Mouse (Mus musculus) liver, embryonic 16.5 days (tissue): ENCODE data around the gene Ift57. TPM values are rescaled to one million over a fixed set of nuclear protein-coding genes. Genes with fewer than 3 reads are reported as not detected.
A peak's percentile ranks its signal among the peaks of the same experiment; 100 is the strongest.

Experiments used
- ATAC-seq: fragments of 200-750 bp; cut with Nextera tagmentation; 2 replicates; pipeline ENCODE4 v1.8.0; 2017; ENCODE audit warnings: low read depth, mild to moderate bottlenecking, moderate number of reproducible peaks, moderate library complexity
- H3K27ac ChIP-seq: fragments of 300-500 bp; sonication (generic); 2 replicates; pipeline ENCODE4 v1.5.1; 2014; ENCODE audit warnings: mild to moderate bottlenecking, low read length
- H3K27me3 ChIP-seq: fragments of 300-500 bp; sonication (generic); 2 replicates; pipeline ENCODE4 v1.6.1; 2014; ENCODE audit warnings: low read depth, low read length, mixed read lengths; ENCODE audit not compliant: control insufficient read depth, insufficient read depth
- H3K36me3 ChIP-seq: fragments of 300-500 bp; sonication (generic); 2 replicates; pipeline ENCODE4 v1.6.1; 2014; ENCODE audit warnings: mild to moderate bottlenecking; ENCODE audit not compliant: control insufficient read depth, insufficient read depth
- H3K4me1 ChIP-seq: fragments of 300-500 bp; sonication (generic); 2 replicates; pipeline ENCODE4 v1.6.1; 2014; ENCODE audit warnings: low read depth, low read length, mixed read lengths; ENCODE audit not compliant: control insufficient read depth
- H3K4me2 ChIP-seq: fragments of 300-500 bp; sonication (generic); 2 replicates; pipeline ENCODE4 v1.6.1; 2014; ENCODE audit warnings: low read depth, low read length, mixed read lengths
- H3K4me3 ChIP-seq: fragments of 300-500 bp; sonication (generic); 2 replicates; pipeline ENCODE4 v1.5.1; 2014; ENCODE audit warnings: low read depth, mild to moderate bottlenecking, low read length
- H3K9ac ChIP-seq: fragments of 300-500 bp; sonication (generic); 2 replicates; pipeline ENCODE4 v1.6.1; 2014; ENCODE audit warnings: low read depth, low read length
- H3K9me3 ChIP-seq: fragments of 300-500 bp; sonication (generic); replicated peaks from 2 replicates; pipeline ENCODE4 v1.6.1; 2016; ENCODE audit warnings: low read length; ENCODE audit not compliant: control insufficient read depth
- WGBS: fragments of 180-500 bp; shearing (Covaris S2); extraction: QIAGEN DNeasy Blood & Tissue Kit; methylation state at CpG from one replicate; pipeline ENCODE4 v1.1.7; 2014; ENCODE audit not compliant: insufficient replicate concordance; 5-methylcytosine and 5-hydroxymethylcytosine counted together
- polyA plus RNA-seq: library from polyadenylated mRNA; unstranded; fragments of >200 nt; fragmentation: Nextera tagmentation; extraction: Ambion mirVana; gene quantifications from 2 replicates; pipeline ENCODE4 v1.2.1, GENCODE M21; 2015

Gene Ift57
- polyA plus RNA-seq, 1 experiment from 2014 or later: 2.7 TPM

DNA sequence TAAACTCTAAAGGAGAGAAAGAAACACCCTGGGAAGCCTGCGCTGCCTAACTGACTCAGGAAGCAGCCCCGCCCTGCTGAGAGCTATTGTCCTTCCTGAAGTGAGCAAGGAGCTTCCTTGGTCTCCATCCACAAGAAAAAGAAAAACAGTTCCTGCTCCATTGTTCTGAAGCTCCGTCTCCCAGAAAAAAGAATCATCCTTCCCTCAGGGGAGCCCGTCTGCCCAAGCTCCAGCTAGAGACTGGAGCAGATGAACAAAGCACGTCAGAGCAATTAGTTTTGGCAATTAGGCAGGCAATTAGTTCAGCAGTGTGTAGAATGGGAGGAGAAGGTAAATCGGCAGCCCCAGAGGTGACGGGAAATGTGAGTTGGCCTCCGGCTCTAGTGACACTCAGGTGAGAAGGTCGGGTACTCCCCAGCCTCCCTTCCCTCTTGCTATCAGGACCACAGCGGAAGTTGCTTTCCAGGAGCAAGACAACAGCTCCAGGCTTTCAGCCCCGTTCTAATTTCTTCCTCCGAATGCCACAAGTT is 105.0 kb downstream of the Ift57 start:
- Histone ChIP-seq H3K4me1 (peaks cover 60% of the 10 kb centered on the region), H3K9ac (peak overlapping the region; percentile 76), H3K27ac (peak overlapping the region; percentile 88), H3K27me3 (no peaks in the 10 kb centered on the region), H3K4me2 (peak overlapping the region; percentile 82), H3K9me3 (no peaks in the 10 kb centered on the region), H3K36me3 (no peaks in the 10 kb centered on the region), H3K4me3 (peak overlapping the region; percentile 50)
- WGBS: under 1% methylated on average over 12 of the region's 12 CpGs
- ATAC-seq: no peak

GRCm38 (mm10) chr16:49806920-49807319 is 107.9 kb downstream of the Ift57 start:
- no peaks in the 10 kb centered on the region for H3K36me3 ChIP-seq
- WGBS: 70% methylated on average over 10 of the region's 10 CpGs
- no peak overlapping the region for H3K9ac ChIP-seq
- peaks cover 35% of the 10 kb centered on the region for H3K4me1 ChIP-seq
- H3K4me2 ChIP-seq: no peak overlapping the region
- no peak for ATAC-seq
- H3K4me3 ChIP-seq: no peak overlapping the region
- no peaks in the 10 kb centered on the region for H3K27me3 ChIP-seq
- no peaks in the 10 kb centered on the region for H3K9me3 ChIP-seq
- no peak overlapping the region; the same call in 1 of the 2 replicates for H3K27ac ChIP-seq

DNA sequence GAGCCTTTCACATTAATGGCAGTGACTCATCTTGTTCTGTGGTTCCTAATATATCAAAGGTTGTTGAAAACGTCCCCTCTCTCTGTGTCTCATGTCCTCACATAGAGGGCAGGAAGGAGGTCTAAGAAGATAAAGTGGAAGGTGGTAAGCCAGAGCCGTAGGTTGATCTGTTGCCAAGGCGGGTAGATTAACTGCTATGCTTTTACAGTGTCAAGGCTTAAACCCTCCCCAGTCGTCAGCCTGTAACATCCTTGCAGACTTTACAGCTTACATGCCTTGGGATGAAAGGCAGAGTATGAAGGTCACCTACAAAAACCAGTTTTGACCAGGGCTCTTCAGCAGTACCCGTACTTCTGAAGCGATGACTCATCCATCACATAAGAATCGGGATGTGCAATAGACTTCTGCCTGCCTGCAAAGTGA is 108.4 kb downstream of the Ift57 start:
- 22% methylated on average over 7 of the region's 7 CpGs for WGBS
- H3K4me1 ChIP-seq: peaks cover 30% of the 10 kb centered on the region
- no peak overlapping the region for H3K4me3 ChIP-seq
- no peaks in the 10 kb centered on the region for H3K36me3 ChIP-seq
- ATAC-seq: no peak
- no peak overlapping the region for H3K4me2 ChIP-seq
- no peaks in the 10 kb centered on the region for H3K27me3 ChIP-seq
- H3K9me3 ChIP-seq: no peaks in the 10 kb centered on the region
- 0 out of 2 replicates have a peak overlapping the region, but pooled peaks have one; percentile 4 for H3K9ac ChIP-seq
- peak overlapping the region; percentile 46 for H3K27ac ChIP-seq

- ATAC-seq: no peak
- no peaks in the 10 kb centered on the region for H3K27me3 ChIP-seq
- H3K9ac ChIP-seq: no peak overlapping the region
- H3K4me2 ChIP-seq: no peak overlapping the region
- no peak overlapping the region for H3K4me3 ChIP-seq
- no peaks in the 10 kb centered on the region for H3K9me3 ChIP-seq
- WGBS: 78% methylated on average over 18 of the region's 18 CpGs
- no peak overlapping the region for H3K27ac ChIP-seq
- no peaks in the 10 kb centered on the region for H3K36me3 ChIP-seq
- peaks cover 28% of the 10 kb centered on the region for H3K4me1 ChIP-seq
Measured at GRCm38 (mm10) chr16:49807862-49808430, 108.9 kb downstream of the Ift57 start.

GRCm38 (mm10) chr16:49811897-49812296 is 112.9 kb downstream of the Ift57 start:
- H3K27me3 ChIP-seq: no peaks in the 10 kb centered on the region
- no peak overlapping the region for H3K27ac ChIP-seq
- no peak overlapping the region for H3K4me2 ChIP-seq
- no peak for ATAC-seq
- no peaks in the 10 kb centered on the region for H3K36me3 ChIP-seq
- 75% methylated on average over 2 of the region's 2 CpGs for WGBS
- no peak overlapping the region for H3K4me3 ChIP-seq
- peaks cover 10% of the 10 kb centered on the region for H3K4me1 ChIP-seq
- H3K9me3 ChIP-seq: no peaks in the 10 kb centered on the region
- no peak overlapping the region for H3K9ac ChIP-seq

GRCm38 (mm10) chr16:49812821-49813616 is 114.0 kb downstream of the Ift57 start:
- no peaks in the 10 kb centered on the region for H3K36me3 ChIP-seq
- no peak overlapping the region for H3K9ac ChIP-seq
- WGBS: 80% methylated on average over 10 of the region's 10 CpGs
- H3K4me2 ChIP-seq: no peak overlapping the region
- peaks cover 5% of the 10 kb centered on the region for H3K4me1 ChIP-seq
- H3K27ac ChIP-seq: no peak overlapping the region
- no peaks in the 10 kb centered on the region for H3K27me3 ChIP-seq
- ATAC-seq: no peak
- no peaks in the 10 kb centered on the region for H3K9me3 ChIP-seq
- H3K4me3 ChIP-seq: no peak overlapping the region

DNA sequence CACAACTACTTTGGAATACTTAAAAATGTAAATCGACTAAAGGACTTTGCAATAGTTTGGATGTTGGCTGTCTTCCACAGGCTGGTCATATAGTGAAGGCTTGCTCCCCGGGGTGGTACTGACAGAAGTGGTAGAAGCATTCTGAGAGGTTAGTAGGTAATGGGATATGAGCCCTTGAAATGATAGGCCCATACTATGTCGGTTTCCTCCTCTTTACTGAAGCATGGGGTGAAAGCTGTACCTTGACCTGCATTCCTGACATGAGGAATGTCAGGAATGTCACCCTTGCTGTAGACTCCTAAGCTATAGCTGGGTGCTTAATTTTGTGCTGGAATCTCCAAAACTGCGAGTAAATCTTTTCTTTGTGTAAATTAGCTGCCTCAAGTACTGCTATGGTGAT is 115.4 kb downstream of the Ift57 start:
- Histone ChIP-seq H3K9me3 (no peaks in the 10 kb centered on the region), H3K4me1 (peaks cover 14% of the 10 kb centered on the region), H3K36me3 (no peaks in the 10 kb centered on the region), H3K4me3 (no peak overlapping the region), H3K4me2 (no peak overlapping the region), H3K27ac (no peak overlapping the region), H3K27me3 (no peaks in the 10 kb centered on the region), H3K9ac (no peak overlapping the region)
- ATAC-seq: peak; percentile 60; the same call in 1 of the 2 replicates
- WGBS: 64% methylated on average over 4 of the region's 4 CpGs
